Mouse (Mus musculus): ENCODE results near the gene Cd93. TPM values are rescaled to one million over a fixed set of nuclear protein-coding genes. Genes with fewer than 3 reads are reported as not detected.
A peak's percentile ranks its signal among the peaks of the same experiment; 100 is the strongest.

Cd93 gene
- polyA plus RNA-seq, 1 experiment, result 7.5 TPM

DNA sequence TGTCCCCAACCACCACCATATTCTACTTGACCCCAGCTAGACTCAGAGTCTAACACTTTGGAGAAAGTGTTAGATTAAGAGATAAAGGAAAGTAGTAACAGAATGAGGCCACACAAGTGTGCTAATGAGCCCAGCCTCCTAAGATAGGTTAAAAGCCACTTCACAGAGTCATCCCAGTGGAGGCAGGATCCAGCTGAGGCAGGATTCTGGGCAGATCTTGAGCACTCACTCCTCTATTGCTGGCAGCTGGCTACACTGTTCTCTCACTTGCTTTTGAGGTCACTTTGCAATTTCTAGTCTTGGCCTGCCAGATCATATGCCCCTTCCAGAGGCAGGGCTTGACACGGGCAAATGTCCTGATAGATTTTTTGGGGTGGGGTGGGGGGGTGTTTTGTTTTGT is 1.1 kb upstream of the Cd93 start:
- no peak for DNase-seq (ENCODE audit: low read depth in 1 of 2, low spot score in 2 of 2)
- no peak for TF ChIP-seq POLR2A (IDR thresholded peaks at IDR 0.05; ENCODE audit: low read depth, low read length)
- no peak for TF ChIP-seq CTCF (IDR thresholded peaks at IDR 0.05; ENCODE audit: extremely low read depth, insufficient read depth, insufficient read length, insufficient replicate concordance)
- Histone ChIP-seq H3K4me3 (ENCODE audit: extremely low read depth, insufficient read depth, insufficient read length) (no peak overlapping the region), H3K27ac (ENCODE audit: insufficient read depth, low read length) (peak overlapping the region; percentile 22; the same call in 1 of the 2 replicates), H3K36me3 (ENCODE audit: control insufficient read depth, insufficient read depth, low read length) (no peaks in the 10 kb centered on the region), H3K4me1 (ENCODE audit: control insufficient read depth, insufficient read depth, insufficient read length) (peaks cover 22% of the 10 kb centered on the region; the same call in 1 of the 2 replicates), H3K27me3 (ENCODE audit: control insufficient read depth, insufficient read depth, low read length) (no peaks in the 10 kb centered on the region)
- 48% methylated on average over 1 of the region's 1 CpGs for WGBS

DNA sequence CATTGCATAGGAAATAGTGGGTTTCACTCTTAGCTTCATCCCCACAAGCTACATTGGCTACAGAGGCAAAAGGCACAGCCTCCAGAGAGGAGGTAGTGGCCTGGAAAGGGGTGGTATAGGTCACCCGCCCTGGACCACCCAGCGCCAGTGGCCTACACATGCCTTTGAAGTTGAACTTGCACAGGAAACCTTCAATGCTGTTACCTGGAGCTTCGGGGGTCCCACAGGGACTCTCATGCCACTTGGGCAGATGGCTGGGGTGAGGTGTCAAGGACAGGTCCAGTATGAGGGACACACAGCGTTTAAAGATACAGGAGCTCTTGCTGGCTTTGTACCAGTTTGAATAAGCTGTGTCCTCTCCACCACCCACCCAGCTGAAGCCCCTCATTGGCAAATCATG is 653 bp downstream of the Cd93 start:
- no peak for DNase-seq (ENCODE audit: low read depth in 1 of 2, low spot score in 2 of 2)
- WGBS, result 15% methylated on average over 4 of the region's 4 CpGs
- peak overlapping the region; percentile 66 for H3K27ac ChIP-seq (ENCODE audit: insufficient read depth, low read length)

DNA sequence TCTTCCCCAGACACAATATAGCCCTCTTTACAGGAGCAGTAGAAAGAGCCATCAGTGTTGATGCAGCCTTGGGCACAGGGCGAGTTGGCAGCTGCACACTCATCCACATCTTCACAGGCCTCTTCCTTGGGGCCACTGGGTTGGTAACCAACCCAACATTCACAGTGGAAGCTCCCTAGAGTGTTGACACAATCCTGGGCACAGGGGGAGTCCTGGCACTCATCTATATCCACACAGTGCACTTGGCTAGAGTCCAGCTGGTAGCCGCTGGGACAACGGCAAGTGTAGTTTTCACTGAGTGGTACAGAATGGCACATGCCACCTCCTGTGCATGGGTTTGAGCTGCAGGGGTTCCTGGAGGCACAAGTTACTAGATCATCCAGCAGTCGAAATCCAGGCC is 1.2 kb downstream of the Cd93 start:
- Histone ChIP-seq H3K27me3 (ENCODE audit: control insufficient read depth, insufficient read depth, low read length) (no peaks in the 10 kb centered on the region), H3K27ac (ENCODE audit: insufficient read depth, low read length) (peak overlapping the region; percentile 66), H3K36me3 (ENCODE audit: control insufficient read depth, insufficient read depth, low read length) (no peaks in the 10 kb centered on the region), H3K4me1 (ENCODE audit: control insufficient read depth, insufficient read depth, insufficient read length) (peaks cover 22% of the 10 kb centered on the region; the same call in 1 of the 2 replicates), H3K4me3 (ENCODE audit: extremely low read depth, insufficient read depth, insufficient read length) (peak overlapping the region; percentile 53)
- no peak for DNase-seq (ENCODE audit: low read depth in 1 of 2, low spot score in 2 of 2)
- TF ChIP-seq CTCF (IDR thresholded peaks at IDR 0.05; ENCODE audit: extremely low read depth, insufficient read depth, insufficient read length, insufficient replicate concordance) (no peak), POLR2A (IDR thresholded peaks at IDR 0.05; ENCODE audit: low read depth, low read length) (no peak)
- 15% methylated on average over 4 of the region's 4 CpGs for WGBS

More for the DNA sequence above, 653 bp downstream of the Cd93 start:
- Histone ChIP-seq H3K27me3 (ENCODE audit: control insufficient read depth, insufficient read depth, low read length) (no peaks in the 10 kb centered on the region), H3K36me3 (ENCODE audit: control insufficient read depth, insufficient read depth, low read length) (no peaks in the 10 kb centered on the region), H3K4me1 (ENCODE audit: control insufficient read depth, insufficient read depth, insufficient read length) (peaks cover 22% of the 10 kb centered on the region; the same call in 1 of the 2 replicates), H3K4me3 (ENCODE audit: extremely low read depth, insufficient read depth, insufficient read length) (peak overlapping the region; percentile 53)
- no peak for TF ChIP-seq CTCF (IDR thresholded peaks at IDR 0.05; ENCODE audit: extremely low read depth, insufficient read depth, insufficient read length, insufficient replicate concordance)
- no peak for TF ChIP-seq POLR2A (IDR thresholded peaks at IDR 0.05; ENCODE audit: low read depth, low read length)

DNA sequence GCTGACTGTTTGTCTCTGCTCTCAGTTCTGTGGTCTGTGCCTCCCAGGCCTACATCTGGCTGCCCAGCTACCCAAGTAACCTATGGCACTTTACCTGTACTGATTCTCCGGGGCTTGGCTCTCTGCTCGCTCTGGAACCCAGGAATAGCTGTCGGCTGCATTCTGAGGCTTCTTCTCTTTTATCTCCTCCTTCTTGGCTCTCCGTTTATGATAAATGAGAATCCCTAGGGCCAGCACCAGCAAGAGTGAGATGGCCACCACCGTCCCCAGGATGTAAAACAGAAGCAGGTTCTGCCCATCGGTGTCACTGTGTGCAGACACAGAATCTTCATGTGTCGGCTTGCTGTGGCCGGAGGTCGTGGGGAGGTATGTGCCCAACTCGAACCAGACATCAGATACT is 1.9 kb downstream of the Cd93 start:
- peak overlapping the region; percentile 53 for H3K4me3 ChIP-seq (ENCODE audit: extremely low read depth, insufficient read depth, insufficient read length)
- no peaks in the 10 kb centered on the region for H3K36me3 ChIP-seq (ENCODE audit: control insufficient read depth, insufficient read depth, low read length)
- DNase-seq (ENCODE audit: low read depth in 1 of 2, low spot score in 2 of 2), result no peak
- no peaks in the 10 kb centered on the region for H3K27me3 ChIP-seq (ENCODE audit: control insufficient read depth, insufficient read depth, low read length)
- WGBS, result 14% methylated on average over 10 of the region's 10 CpGs
- H3K27ac ChIP-seq (ENCODE audit: insufficient read depth, low read length), result peak overlapping the region; percentile 66
- H3K4me1 ChIP-seq (ENCODE audit: control insufficient read depth, insufficient read depth, insufficient read length), result peaks cover 22% of the 10 kb centered on the region; the same call in 1 of the 2 replicates
- TF ChIP-seq CTCF (IDR thresholded peaks at IDR 0.05; ENCODE audit: extremely low read depth, insufficient read depth, insufficient read length, insufficient replicate concordance) (no peak), POLR2A (IDR thresholded peaks at IDR 0.05; ENCODE audit: low read depth, low read length) (no peak)

DNA sequence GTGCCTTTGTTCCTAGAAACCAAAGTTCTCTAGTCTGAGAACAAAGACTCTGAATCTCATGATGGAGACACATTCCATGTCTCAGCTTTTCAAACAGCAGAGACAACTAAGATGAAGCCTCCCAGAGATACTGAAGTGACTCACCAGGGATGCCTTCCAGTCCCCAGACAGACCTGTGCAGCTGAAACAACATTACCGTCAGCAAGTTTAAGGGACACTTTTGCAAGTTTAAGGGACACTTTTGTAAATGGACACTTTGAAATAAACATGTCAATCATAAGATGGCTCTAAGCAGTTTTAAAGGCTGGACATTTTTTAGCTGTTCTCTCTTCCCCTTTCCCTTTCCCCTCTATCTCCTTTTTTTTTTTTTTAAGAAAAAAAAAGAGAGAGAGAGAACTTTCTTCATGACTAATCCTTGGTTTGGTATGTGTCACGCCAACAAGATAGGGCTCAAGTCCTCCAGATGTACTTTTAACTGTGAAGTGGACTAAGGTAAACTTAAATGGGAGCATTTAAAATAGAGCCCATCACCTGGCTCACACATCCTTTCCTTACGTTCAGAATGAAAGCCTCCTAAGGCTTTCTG is 3.6 kb downstream of the Cd93 start:
- TF ChIP-seq POLR2A (IDR thresholded peaks at IDR 0.05; ENCODE audit: low read depth, low read length) (no peak), CTCF (IDR thresholded peaks at IDR 0.05; ENCODE audit: extremely low read depth, insufficient read depth, insufficient read length, insufficient replicate concordance) (no peak)
- WGBS, result 27% methylated on average over 3 of the region's 3 CpGs
- DNase-seq (ENCODE audit: low read depth in 1 of 2, low spot score in 2 of 2), result no peak
- Histone ChIP-seq H3K4me3 (ENCODE audit: extremely low read depth, insufficient read depth, insufficient read length) (no peak overlapping the region), H3K27ac (ENCODE audit: insufficient read depth, low read length) (peak overlapping the region; percentile 44; the same call in 1 of the 2 replicates), H3K27me3 (ENCODE audit: control insufficient read depth, insufficient read depth, low read length) (no peaks in the 10 kb centered on the region), H3K4me1 (ENCODE audit: control insufficient read depth, insufficient read depth, insufficient read length) (peaks cover 22% of the 10 kb centered on the region; the same call in 1 of the 2 replicates), H3K36me3 (ENCODE audit: control insufficient read depth, insufficient read depth, low read length) (no peaks in the 10 kb centered on the region)

DNA sequence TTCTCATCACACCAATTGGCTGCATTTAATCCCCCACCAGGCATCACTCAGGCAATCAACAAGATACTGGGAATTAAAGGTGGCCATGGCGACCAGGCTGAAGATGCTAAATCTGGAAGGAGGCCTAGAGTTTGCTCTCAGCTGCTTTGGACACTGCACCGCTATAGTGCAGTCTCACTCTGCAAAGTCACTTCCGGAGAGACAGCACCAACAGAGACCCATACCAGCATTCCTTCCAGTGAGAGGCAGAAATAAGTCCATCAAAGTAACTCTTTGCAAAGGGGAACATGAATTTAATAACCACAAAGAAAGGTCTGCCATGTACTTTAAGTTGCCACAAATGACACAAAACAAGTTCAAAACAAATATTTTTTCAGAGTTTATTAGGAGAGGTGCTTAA is 7.1 kb downstream of the Cd93 start:
- no peak for TF ChIP-seq POLR2A (IDR thresholded peaks at IDR 0.05; ENCODE audit: low read depth, low read length)
- TF ChIP-seq CTCF (IDR thresholded peaks at IDR 0.05; ENCODE audit: extremely low read depth, insufficient read depth, insufficient read length, insufficient replicate concordance), result no peak
- WGBS, result 50% methylated on average over 3 of the region's 3 CpGs
- no peaks in the 10 kb centered on the region for H3K27me3 ChIP-seq (ENCODE audit: control insufficient read depth, insufficient read depth, low read length)
- H3K27ac ChIP-seq (ENCODE audit: insufficient read depth, low read length), result no peak overlapping the region
- H3K4me1 ChIP-seq (ENCODE audit: control insufficient read depth, insufficient read depth, insufficient read length), result peaks cover 5% of the 10 kb centered on the region
- H3K4me3 ChIP-seq (ENCODE audit: extremely low read depth, insufficient read depth, insufficient read length), result no peak overlapping the region
- no peak for DNase-seq (ENCODE audit: low read depth in 1 of 2, low spot score in 2 of 2)
- H3K36me3 ChIP-seq (ENCODE audit: control insufficient read depth, insufficient read depth, low read length), result no peaks in the 10 kb centered on the region

DNA sequence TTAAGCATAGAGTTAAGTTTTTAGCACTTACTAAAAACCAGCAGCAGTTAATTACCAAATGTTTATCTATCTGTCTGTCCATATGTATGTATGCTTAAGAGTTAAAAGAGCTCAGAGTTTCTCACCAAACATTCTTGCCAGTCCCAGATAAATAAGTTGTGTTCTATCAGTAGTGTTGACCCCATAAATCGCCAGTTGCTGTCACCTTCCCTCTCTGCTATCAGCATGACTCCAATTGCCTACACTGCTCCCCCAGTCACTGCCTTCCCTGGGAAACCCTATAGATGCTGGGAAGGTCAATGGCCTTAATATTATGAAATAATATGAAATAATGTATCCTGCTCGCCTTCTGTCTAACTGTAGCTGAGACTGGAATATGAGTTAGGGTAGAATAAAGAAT is 11.0 kb downstream of the Cd93 start:
- TF ChIP-seq CTCF (IDR thresholded peaks at IDR 0.05; ENCODE audit: extremely low read depth, insufficient read depth, insufficient read length, insufficient replicate concordance) (no peak), POLR2A (IDR thresholded peaks at IDR 0.05; ENCODE audit: low read depth, low read length) (no peak)
- WGBS, result 85% methylated on average over 2 of the region's 2 CpGs

More for the DNA sequence above, 11.0 kb downstream of the Cd93 start:
- DNase-seq (ENCODE audit: low read depth in 1 of 2, low spot score in 2 of 2), result no peak
- no peak overlapping the region for H3K4me3 ChIP-seq (ENCODE audit: extremely low read depth, insufficient read depth, insufficient read length)
- peaks cover 3% of the 10 kb centered on the region for H3K4me1 ChIP-seq (ENCODE audit: control insufficient read depth, insufficient read depth, insufficient read length)
- no peak overlapping the region for H3K27ac ChIP-seq (ENCODE audit: insufficient read depth, low read length)
- H3K27me3 ChIP-seq (ENCODE audit: control insufficient read depth, insufficient read depth, low read length), result no peaks in the 10 kb centered on the region
- no peaks in the 10 kb centered on the region for H3K36me3 ChIP-seq (ENCODE audit: control insufficient read depth, insufficient read depth, low read length)
